Mouse (Mus musculus) lung, adult 2 months (tissue): ENCODE data around the gene Med21. TPM values are rescaled to one million over a fixed set of nuclear protein-coding genes. Genes with fewer than 3 reads are reported as not detected.

Experiments
- DNase-seq: peaks from one replicate; pipeline ENCODE4 v3.0.0; 2022
- H3K4me1 ChIP-seq: fragments of 200-500 bp; 2 replicates; pipeline ENCODE4 v1.6.1; 2011; ENCODE audit warnings: low read length; ENCODE audit not compliant: control insufficient read depth, insufficient read depth
- H3K4me3 ChIP-seq: fragments of 200-500 bp; replicated peaks from 2 replicates; pipeline ENCODE3; 2011; ENCODE audit warnings: low read depth, mild to moderate bottlenecking, control low read depth, low read length; ENCODE audit errors: extremely low read depth
- CTCF ChIP-seq: fragments of 200-500 bp; IDR thresholded peaks from 2 replicates; pipeline ENCODE4 v1.5.1; 2011; ENCODE audit warnings: mild to moderate bottlenecking, low read length, control low read depth; ENCODE audit not compliant: insufficient read depth
- POLR2A ChIP-seq: fragments of 200-500 bp; IDR thresholded peaks from 2 replicates; pipeline ENCODE4 v1.6.1; 2011; ENCODE audit warnings: low read depth, mild to moderate bottlenecking, control low read depth, low read length, borderline replicate concordance; ENCODE audit errors: extremely low read depth
- WGBS: fragments of 180-500 bp; shearing (Covaris S2); methylation state at CpG from one replicate; pipeline ENCODE4 v1.1.7; 2018; 5-methylcytosine and 5-hydroxymethylcytosine counted together
- polyA plus RNA-seq: library from polyadenylated mRNA; depleted of rRNA; stranded (reverse); fragments of >200 nt; gene quantifications from 2 replicates; pipeline ENCODE4 v1.2.3, GENCODE M21; 2012; rRNA removed

Gene Med21
- polyA plus RNA-seq, 1 experiment: 25.1 TPM

- no peak for DNase-seq
- TF ChIP-seq CTCF (no peak), POLR2A (no peak)
- 65% methylated on average over 10 of the region's 10 CpGs for WGBS
- no peak overlapping the region for H3K4me3 ChIP-seq
- H3K4me1 ChIP-seq: no peaks in the 10 kb centered on the region
These were observed 34.6 kb downstream of the Med21 start for GRCm38 (mm10) chr6:146676904-146677303.

- 61% methylated on average over 10 of the region's 10 CpGs for WGBS
- Histone ChIP-seq H3K4me1 (no peaks in the 10 kb centered on the region), H3K4me3 (no peak overlapping the region)
- no peak for DNase-seq
- TF ChIP-seq CTCF (no peak), POLR2A (no peak)
These were observed 36.1 kb downstream of the Med21 start for GRCm38 (mm10) chr6:146678136-146679070.

DNA sequence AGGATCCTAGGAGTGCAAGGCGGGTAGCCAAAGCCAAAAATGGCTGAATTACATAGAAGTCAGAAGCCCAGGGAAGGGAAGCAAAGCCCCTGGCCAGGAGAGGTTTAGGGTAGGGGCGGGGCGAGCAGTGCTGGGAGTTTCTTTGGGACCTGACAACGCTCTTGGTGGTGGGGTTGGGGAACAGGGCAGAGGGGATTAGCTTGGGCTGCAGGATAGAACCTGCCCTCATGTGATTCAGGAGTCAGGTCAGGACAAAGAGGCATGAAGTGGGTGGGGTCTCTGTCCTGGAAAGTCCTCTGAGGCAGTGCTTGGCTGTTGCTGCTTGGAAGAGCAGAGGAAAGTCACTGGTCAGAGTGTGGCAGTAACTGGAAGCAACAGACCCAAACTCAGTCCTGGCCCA, 41.5 kb downstream of the Med21 start:
- Histone ChIP-seq H3K4me3 (no peak overlapping the region), H3K4me1 (peaks cover 2% of the 10 kb centered on the region; the same call in 1 of the 2 replicates)
- DNase-seq: no peak
- TF ChIP-seq CTCF: no peak
- no peak for TF ChIP-seq POLR2A
- WGBS: 90% methylated on average over 4 of the region's 4 CpGs

DNA sequence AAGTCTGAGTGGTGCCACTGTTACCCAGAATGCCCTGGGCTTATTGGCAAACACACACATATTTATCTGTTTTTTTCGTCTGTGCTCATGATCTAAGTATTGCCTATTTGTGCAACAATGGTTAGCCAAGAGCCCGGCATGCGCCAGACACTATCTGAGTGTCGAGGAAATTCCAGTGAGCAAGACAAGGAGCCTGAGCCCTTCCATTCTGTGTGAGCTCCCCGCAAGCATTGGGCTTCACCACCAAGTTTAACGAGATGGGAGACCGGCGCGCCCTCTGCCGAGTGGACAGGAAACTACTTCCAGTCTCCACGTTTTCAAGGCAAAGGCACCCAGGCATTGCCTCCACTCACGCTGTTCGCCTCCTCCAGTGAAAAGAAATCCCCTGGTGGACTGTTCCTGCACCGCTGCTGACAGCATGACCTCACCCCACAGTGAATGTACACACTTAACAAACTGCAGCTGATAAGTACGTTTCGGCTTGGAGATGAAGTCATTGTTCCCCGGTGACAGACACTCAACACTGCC, 43.5 kb downstream of the Med21 start:
- peaks cover 2% of the 10 kb centered on the region; the same call in 1 of the 2 replicates for H3K4me1 ChIP-seq
- WGBS: 33% methylated on average over 17 of the region's 17 CpGs
- DNase-seq: peak; percentile 72
- TF ChIP-seq CTCF (peak; percentile 58), POLR2A (no peak)
- peak overlapping the region; percentile 1 for H3K4me3 ChIP-seq

DNA sequence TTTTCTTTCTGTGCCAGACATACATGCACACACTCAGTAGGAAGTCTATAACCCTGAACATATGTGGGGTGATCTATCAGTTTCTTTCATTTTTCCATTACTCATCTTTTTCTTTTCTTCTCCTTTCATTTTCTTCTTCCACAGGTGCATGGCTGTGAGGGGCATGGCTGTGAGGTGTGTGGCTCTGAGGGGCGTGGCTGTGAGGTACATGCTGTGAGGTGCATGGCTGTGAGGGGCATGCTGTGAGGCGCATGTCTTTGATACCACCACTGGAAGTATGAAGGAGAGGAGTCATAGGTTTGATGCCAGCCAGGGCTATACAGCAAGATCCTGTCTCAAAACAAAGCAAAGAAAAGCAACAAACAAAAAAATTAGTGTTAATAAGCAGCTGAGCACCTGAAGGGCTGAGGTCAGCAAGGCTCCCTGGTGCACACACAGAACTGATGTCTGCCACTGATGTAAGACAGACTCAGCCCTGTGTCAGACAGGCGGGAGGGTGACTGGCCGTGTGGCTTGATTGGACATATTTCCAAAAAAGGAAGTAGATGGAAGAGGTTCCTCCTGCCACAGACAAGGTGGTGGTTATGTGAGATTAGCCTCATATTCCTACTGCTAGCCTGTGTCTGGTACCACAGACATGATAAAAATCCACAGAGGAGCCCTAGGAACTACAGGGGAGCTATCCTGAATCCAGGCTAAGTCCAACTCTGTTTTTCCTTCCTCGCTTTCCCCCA, 44.3 kb downstream of the Med21 start:
- TF ChIP-seq CTCF (no peak), POLR2A (no peak)
- Histone ChIP-seq H3K4me1 (peaks cover 2% of the 10 kb centered on the region; the same call in 1 of the 2 replicates), H3K4me3 (no peak overlapping the region)
- whole genome bisulfite sequencing: 58% methylated on average over 5 of the region's 5 CpGs
- no peak for DNase-seq

DNA sequence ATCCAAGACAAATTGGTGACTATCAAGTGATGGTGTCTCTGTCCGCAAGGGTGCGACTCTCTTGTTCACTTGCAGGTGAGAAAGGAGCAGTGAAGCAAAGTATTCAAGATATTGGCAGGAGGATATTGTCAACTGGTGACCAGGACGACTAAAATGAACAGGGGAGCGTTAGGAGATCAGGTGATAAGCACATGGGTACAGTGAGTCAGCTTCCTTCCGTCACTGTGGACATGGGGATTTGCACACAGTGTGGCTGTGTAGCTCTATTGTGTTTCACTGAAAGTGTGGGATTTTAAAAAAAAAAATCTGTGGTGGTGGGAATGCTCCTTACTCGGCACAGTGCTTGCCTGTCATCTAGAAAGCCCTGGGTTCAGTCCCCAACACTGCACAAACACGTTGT, 45.7 kb downstream of the Med21 start:
- WGBS: 79% methylated on average over 7 of the region's 7 CpGs

GRCm38 (mm10) chr6:146688861-146689260, 46.5 kb downstream of the Med21 start:
- DNase-seq: no peak
- H3K4me3 ChIP-seq: no peak overlapping the region
- TF ChIP-seq CTCF: no peak
- TF ChIP-seq POLR2A: no peak
- peaks cover 2% of the 10 kb centered on the region; the same call in 1 of the 2 replicates for H3K4me1 ChIP-seq
- WGBS: 86% methylated on average over 5 of the region's 5 CpGs

More for the DNA sequence above, 45.7 kb downstream of the Med21 start:
- DNase-seq: no peak
- Histone ChIP-seq H3K4me1 (peaks cover 2% of the 10 kb centered on the region; the same call in 1 of the 2 replicates), H3K4me3 (no peak overlapping the region)
- TF ChIP-seq POLR2A (no peak), CTCF (no peak)

DNA sequence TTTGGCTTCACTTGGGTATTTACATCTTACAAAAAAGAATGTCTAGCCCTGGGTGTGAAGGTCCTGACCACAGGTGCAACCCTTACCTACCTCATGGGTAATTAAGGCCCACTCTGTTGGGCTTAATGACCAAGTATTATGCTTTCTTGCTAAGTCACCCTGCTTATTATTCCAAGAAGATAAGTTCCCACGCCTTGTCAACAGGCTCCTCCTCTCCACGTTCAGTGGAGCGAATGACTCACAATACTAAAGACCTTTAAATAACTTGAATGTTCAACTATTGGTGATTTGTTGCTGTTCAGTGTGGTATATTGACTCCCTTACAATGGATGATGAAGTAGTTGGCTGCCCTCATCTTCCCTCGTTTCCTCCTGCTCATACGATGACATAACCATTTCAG, 55.4 kb downstream of the Med21 start:
- H3K4me1 ChIP-seq: no peaks in the 10 kb centered on the region
- 56% methylated on average over 5 of the region's 5 CpGs for WGBS
- no peak for DNase-seq
- TF ChIP-seq POLR2A: no peak
- TF ChIP-seq CTCF: no peak
- no peak overlapping the region for H3K4me3 ChIP-seq

- no peak for DNase-seq
- TF ChIP-seq POLR2A (no peak), CTCF (no peak)
- H3K4me1 ChIP-seq: no peaks in the 10 kb centered on the region
- WGBS: 84% methylated on average over 4 of the region's 4 CpGs
- H3K4me3 ChIP-seq: no peak overlapping the region
These were observed 56.0 kb downstream of the Med21 start for GRCm38 (mm10) chr6:146698376-146698775.

Other genes starting within 250 kb of the Med21 start
- gene Itpr2, start 140.3 kb upstream of the Med21 start, polyA plus RNA-seq: 15.3 and 25.5 TPM in 2 replicates
- 54.3 and 87.8 TPM in 2 replicates for gene Fgfr1op2, start 65.3 kb upstream of the Med21 start, polyA plus RNA-seq
- 10.0 and 13.1 TPM in 2 replicates for gene Ints13, start 64.7 kb upstream of the Med21 start, polyA plus RNA-seq
- 15.8 and 20.2 TPM in 2 replicates for gene Tm7sf3, start 277 bp downstream of the Med21 start, polyA plus RNA-seq
- 2.8 and 5.3 TPM in 2 replicates for gene Stk38l, start 82.4 kb downstream of the Med21 start, polyA plus RNA-seq
- 1.8 and 3.1 TPM in 2 replicates for gene Arntl2, start 153.5 kb downstream of the Med21 start, polyA plus RNA-seq
- 0.12 TPM in 1 of 2 replicates, not detected in the other for gene Smco2, start 207.6 kb downstream of the Med21 start, polyA plus RNA-seq
- gene Ppfibp1, start 245.9 kb downstream of the Med21 start, polyA plus RNA-seq: 26.1 and 35.1 TPM in 2 replicates